13 mouse cellular contexts compared by ENCODE assay signal in genomic region chr9:101413071-101413633, GRCm38 (mm10).
DNase-seq lines count a peak whose midpoint lies in the region; ATAC-seq and TF ChIP-seq lines count a peak whose summit lies in the region.
"Had no signal": no experiment of that assay in that cellular context is flagged by ENCODE, and none has a peak within 500 bp of the region (broad histone marks: within the 10 kb centered on the region; RNA-seq: fewer than 3 reads in every experiment).

No protein-coding gene starts in this region.

- no peaks in the 10 kb centered on the region for H3K4me1 ChIP-seq in embryonic facial prominence, embryonic 14.5 days (ENCODE audit: control insufficient read depth, insufficient read depth, low read length)
- H3K4me1 ChIP-seq in embryonic facial prominence, embryonic 10.5 days: no peaks in the 10 kb centered on the region
- no peaks in the 10 kb centered on the region for H3K4me1 ChIP-seq in liver, postnatal 0 days (ENCODE audit: insufficient read depth)
- H3K4me1 ChIP-seq: embryonic facial prominence, embryonic 15.5 days; limb, embryonic 15.5 days had no signal

- 70% methylated on average over 2 of the region's 3 CpGs for WGBS in embryonic facial prominence, embryonic 14.5 days
- 90% methylated on average over 3 of the region's 3 CpGs for WGBS in embryonic facial prominence, embryonic 10.5 days
- WGBS in liver, postnatal 0 days (ENCODE audit: insufficient replicate concordance): 75% methylated on average over 3 of the region's 3 CpGs

- 0 out of 2 replicates have a peak, but pooled peaks have one; percentile 53 for ATAC-seq in embryonic facial prominence, embryonic 14.5 days (ENCODE audit: low read depth)
- ATAC-seq in liver, postnatal 0 days: no peak

- no peak overlapping the region for H3K27ac ChIP-seq in embryonic facial prominence, embryonic 14.5 days (replicated peaks; ENCODE audit: low read depth, low read length)
- H3K27ac ChIP-seq in embryonic facial prominence, embryonic 10.5 days (replicated peaks): no peak overlapping the region
- H3K27ac ChIP-seq in liver, postnatal 0 days (ENCODE audit: low read depth): no peak overlapping the region
- H3K27ac ChIP-seq in gastrocnemius, adult 2 months: peak overlapping the region; percentile 75
- H3K27ac ChIP-seq: embryonic facial prominence, embryonic 15.5 days; limb, embryonic 15.5 days had no signal

- H3K36me3 ChIP-seq in embryonic facial prominence, embryonic 14.5 days (ENCODE audit: control insufficient read depth, insufficient read depth, low read length): no peaks in the 10 kb centered on the region
- H3K36me3 ChIP-seq in embryonic facial prominence, embryonic 10.5 days (replicated peaks): no peaks in the 10 kb centered on the region
- no peaks in the 10 kb centered on the region for H3K36me3 ChIP-seq in liver, postnatal 0 days (replicated peaks; ENCODE audit: insufficient read depth, low read length)
- H3K36me3 ChIP-seq: embryonic facial prominence, embryonic 15.5 days; limb, embryonic 15.5 days had no signal

- no peak for DNase-seq in embryonic facial prominence, embryonic 14.5 days (ENCODE audit: low spot score)
- no peak for DNase-seq in embryonic facial prominence, embryonic 10.5 days (ENCODE audit: low spot score)
- DNase-seq in liver, postnatal 0 days: peak; percentile 5
- DNase-seq in liver: no peak
- DNase-seq in gastrocnemius, adult 2 months: peak; percentile 81
- DNase-seq in heart, postnatal 25 days (ENCODE audit: low spot score): peak; percentile 26
- DNase-seq in layer of hippocampus, adult 9-11 months: no peak
- DNase-seq in right cerebral cortex, postnatal 4 days: no peak
- DNase-seq: cerebellum, adult 2 months; lung, postnatal 10 days; thymus, postnatal 25 days had no signal

- H3K9ac ChIP-seq in embryonic facial prominence, embryonic 14.5 days (ENCODE audit: low read depth, low read length): no peak overlapping the region
- no peak overlapping the region for H3K9ac ChIP-seq in liver, postnatal 0 days (replicated peaks)
- H3K9ac ChIP-seq: embryonic facial prominence, embryonic 15.5 days; limb, embryonic 15.5 days had no signal

- no peak for TF ChIP-seq CTCF in liver, postnatal 0 days (IDR thresholded peaks at IDR 0.05; ENCODE audit: low read depth)
- TF ChIP-seq CTCF in gastrocnemius, adult 2 months (IDR thresholded peaks at IDR 0.05): no peak

- no peak overlapping the region for H3K4me3 ChIP-seq in embryonic facial prominence, embryonic 14.5 days (ENCODE audit: low read depth, low read length)
- no peak overlapping the region for H3K4me3 ChIP-seq in embryonic facial prominence, embryonic 10.5 days
- no peak overlapping the region for H3K4me3 ChIP-seq in liver, postnatal 0 days (ENCODE audit: low read depth, low read length)
- H3K4me3 ChIP-seq in gastrocnemius, adult 2 months: no peak overlapping the region
- H3K4me3 ChIP-seq: embryonic facial prominence, embryonic 15.5 days; limb, embryonic 15.5 days had no signal

- H3K27me3 ChIP-seq in embryonic facial prominence, embryonic 14.5 days (replicated peaks; ENCODE audit: control insufficient read depth, insufficient read depth, low read length): no peaks in the 10 kb centered on the region
- no peaks in the 10 kb centered on the region for H3K27me3 ChIP-seq in embryonic facial prominence, embryonic 10.5 days (replicated peaks; ENCODE audit: low read depth, poor library complexity, severe bottlenecking)
- H3K27me3 ChIP-seq in liver, postnatal 0 days (ENCODE audit: insufficient read depth, low read length): no peaks in the 10 kb centered on the region
- H3K27me3 ChIP-seq: embryonic facial prominence, embryonic 15.5 days; limb, embryonic 15.5 days had no signal

- intact Hi-C loops in gastrocnemius, adult 2 months (cut with DNase I): no loop called here
- intact Hi-C loops in heart, postnatal 25 days (cut with DNase I): loop anchor here (5.0 kb wide), 1 partner anchor 264 kb away; no protein-coding TSS in a partner anchor

- TF ChIP-seq EP300 in liver, postnatal 0 days (IDR thresholded peaks at IDR 0.05; ENCODE audit: low read depth): no peak

- no peak overlapping the region for H3K4me2 ChIP-seq in embryonic facial prominence, embryonic 14.5 days (ENCODE audit: low read depth, low read length)
- H3K4me2 ChIP-seq in liver, postnatal 0 days (ENCODE audit: low read depth, low read length): no peak overlapping the region
- H3K4me2 ChIP-seq: embryonic facial prominence, embryonic 15.5 days; limb, embryonic 15.5 days had no signal

- no peaks in the 10 kb centered on the region for H3K9me3 ChIP-seq in embryonic facial prominence, embryonic 14.5 days (ENCODE audit: control insufficient read depth, low read length)
- no peaks in the 10 kb centered on the region for H3K9me3 ChIP-seq in embryonic facial prominence, embryonic 10.5 days
- H3K9me3 ChIP-seq in liver, postnatal 0 days (ENCODE audit: low read length): no peaks in the 10 kb centered on the region
- H3K9me3 ChIP-seq: embryonic facial prominence, embryonic 15.5 days; limb, embryonic 15.5 days had no signal

Comparison
In these comparisons a context has a peak if more than half of its experiments do, and no peak if none do; other contexts are left out.
1. DNase-seq: peak in liver, postnatal 0 days (single experiment), gastrocnemius, adult 2 months (single experiment) and heart, postnatal 25 days (single experiment); none in embryonic facial prominence, embryonic 14.5 days (single experiment), embryonic facial prominence, embryonic 10.5 days (single experiment), liver (single experiment), layer of hippocampus, adult 9-11 months (single experiment) and right cerebral cortex, postnatal 4 days (single experiment).